Mouse (Mus musculus) embryonic facial prominence, embryonic 11.5 days (tissue): ENCODE results near the gene Miox. TPM values are rescaled to one million over a fixed set of nuclear protein-coding genes. Genes with fewer than 3 reads are reported as not detected.
A peak's percentile ranks its signal among the peaks of the same experiment; 100 is the strongest.

Source experiments
- ATAC-seq: fragments of 200-750 bp; cut with Nextera tagmentation; replicated peaks from 2 replicates; pipeline ENCODE4 v1.8.0; 2017; ENCODE audit warnings: low read depth; ENCODE audit not compliant: insufficient number of reproducible peaks, low FRiP score, low TSS enrichment
- DNase-seq: peaks from one replicate; pipeline ENCODE4 v3.0.0-alpha.2; 2015; ENCODE audit warnings: low spot score
- H3K27ac ChIP-seq: fragments of 300-500 bp; sonication (generic); replicated peaks from 2 replicates; pipeline ENCODE4 v1.5.1; 2014; ENCODE audit warnings: mild to moderate bottlenecking, low read depth, low read length, control low read depth
- H3K27me3 ChIP-seq: fragments of 300-500 bp; sonication (generic); 2 replicates; pipeline ENCODE4 v1.6.1; 2014; ENCODE audit warnings: mild to moderate bottlenecking, low read length, moderate library complexity, mixed read lengths; ENCODE audit not compliant: control insufficient read depth, insufficient read depth
- H3K36me3 ChIP-seq: fragments of 300-500 bp; sonication (generic); replicated peaks from 2 replicates; pipeline ENCODE4 v1.6.1; 2014; ENCODE audit warnings: low read depth, mild to moderate bottlenecking, low read length, moderate library complexity, mixed read lengths; ENCODE audit not compliant: control insufficient read depth, insufficient read depth
- H3K4me1 ChIP-seq: fragments of 300-500 bp; sonication (generic); 2 replicates; pipeline ENCODE4 v1.6.1; 2014; ENCODE audit warnings: low read length, mixed read lengths; ENCODE audit not compliant: control insufficient read depth, insufficient read depth
- H3K4me2 ChIP-seq: fragments of 300-500 bp; sonication (generic); 2 replicates; pipeline ENCODE4 v1.6.1; 2014; ENCODE audit warnings: low read depth, mild to moderate bottlenecking, control low read depth, low read length, moderate library complexity
- H3K4me3 ChIP-seq: fragments of 300-500 bp; sonication (generic); 2 replicates; pipeline ENCODE4 v1.5.1; 2014; ENCODE audit warnings: low read depth, low read length, control low read depth
- H3K9ac ChIP-seq: fragments of 300-500 bp; sonication (generic); replicated peaks from 2 replicates; pipeline ENCODE4 v1.6.1; 2014; ENCODE audit warnings: mild to moderate bottlenecking, control low read depth, low read length
- H3K9me3 ChIP-seq: fragments of 300-500 bp; sonication (generic); replicated peaks from 2 replicates; pipeline ENCODE4 v1.6.1; 2016; ENCODE audit warnings: mild to moderate bottlenecking, low read length, inconsistent platforms, mixed read lengths; ENCODE audit not compliant: control insufficient read depth
- WGBS: fragments of 180-500 bp; shearing (Covaris S2); extraction: QIAGEN DNeasy Blood & Tissue Kit; methylation state at CpG from one replicate; pipeline ENCODE4 v1.1.7; 2014; 5-methylcytosine and 5-hydroxymethylcytosine counted together
- polyA plus RNA-seq: library from polyadenylated mRNA; unstranded; fragments of >200 nt; fragmentation: Nextera tagmentation; extraction: Ambion mirVana; gene quantifications from 2 replicates; pipeline ENCODE4 v1.2.1, GENCODE M21; 2014

Miox gene
- not detected in 2 replicates for polyA plus RNA-seq

GRCm38 (mm10) chr15:89334271-89334670 is at the start of gene Miox:
Gene Miox, plus strand, starts transcription at chr15:89334398.
- no peak for ATAC-seq
- no peak for DNase-seq
- no peak within 1 kb of the TSS for H3K4me2 ChIP-seq
- no peaks in the 10 kb centered on the region for H3K27me3 ChIP-seq
- no peaks in the 10 kb centered on the region for H3K4me1 ChIP-seq
- no peak within 1 kb of the TSS for H3K27ac ChIP-seq
- H3K36me3 ChIP-seq, result no peaks in the 10 kb centered on the region
- H3K4me3 ChIP-seq, result no peak within 1 kb of the TSS
- H3K9ac ChIP-seq, result no peak within 1 kb of the TSS
- no peaks in the 10 kb centered on the region for H3K9me3 ChIP-seq
- 91% methylated on average over 7 of the region's 7 CpGs for WGBS

- Histone ChIP-seq H3K4me3 (no peak overlapping the region), H3K4me1 (no peaks in the 10 kb centered on the region), H3K9me3 (no peaks in the 10 kb centered on the region), H3K4me2 (no peak overlapping the region), H3K36me3 (peaks cover 8% of the 10 kb centered on the region), H3K27ac (no peak overlapping the region), H3K9ac (no peak overlapping the region), H3K27me3 (no peaks in the 10 kb centered on the region)
- no peak for ATAC-seq
- no peak for DNase-seq
Measured at GRCm38 (mm10) chr15:89285004-89285403, 49.2 kb upstream of the Miox start.

- no peaks in the 10 kb centered on the region for H3K9me3 ChIP-seq
- no peaks in the 10 kb centered on the region for H3K4me1 ChIP-seq
- ATAC-seq, result no peak
- no peak overlapping the region for H3K27ac ChIP-seq
- H3K4me2 ChIP-seq, result no peak overlapping the region
- peaks cover 4% of the 10 kb centered on the region for H3K36me3 ChIP-seq
- DNase-seq, result no peak
- H3K27me3 ChIP-seq, result no peaks in the 10 kb centered on the region
- WGBS, result 90% methylated on average over 5 of the region's 5 CpGs
- no peak overlapping the region for H3K4me3 ChIP-seq
- H3K9ac ChIP-seq, result no peak overlapping the region
Measured at GRCm38 (mm10) chr15:89285478-89285877, 48.7 kb upstream of the Miox start.

GRCm38 (mm10) chr15:89286114-89286513 is 48.1 kb upstream of the Miox start:
- DNase-seq (no peak), ATAC-seq (no peak)
- Histone ChIP-seq H3K4me2 (no peak overlapping the region), H3K4me1 (no peaks in the 10 kb centered on the region), H3K36me3 (peaks cover 4% of the 10 kb centered on the region), H3K9ac (no peak overlapping the region), H3K27ac (no peak overlapping the region), H3K27me3 (no peaks in the 10 kb centered on the region), H3K9me3 (no peaks in the 10 kb centered on the region), H3K4me3 (no peak overlapping the region)
- 80% methylated on average over 7 of the region's 7 CpGs for WGBS

- H3K9me3 ChIP-seq, result no peaks in the 10 kb centered on the region
- H3K36me3 ChIP-seq, result peaks cover 4% of the 10 kb centered on the region
- H3K9ac ChIP-seq, result no peak overlapping the region
- no peak for DNase-seq
- 89% methylated on average over 5 of the region's 5 CpGs for WGBS
- no peak overlapping the region for H3K4me3 ChIP-seq
- no peaks in the 10 kb centered on the region for H3K27me3 ChIP-seq
- no peak overlapping the region for H3K27ac ChIP-seq
- no peaks in the 10 kb centered on the region for H3K4me1 ChIP-seq
- ATAC-seq, result no peak
- no peak overlapping the region for H3K4me2 ChIP-seq
Measured at GRCm38 (mm10) chr15:89286582-89286981, 47.6 kb upstream of the Miox start.

GRCm38 (mm10) chr15:89288227-89288767 is 45.9 kb upstream of the Miox start:
- 90% methylated on average over 23 of the region's 23 CpGs for WGBS
- Histone ChIP-seq H3K4me2 (no peak overlapping the region), H3K4me1 (no peaks in the 10 kb centered on the region), H3K27me3 (no peaks in the 10 kb centered on the region), H3K9me3 (no peaks in the 10 kb centered on the region), H3K27ac (no peak overlapping the region), H3K4me3 (no peak overlapping the region), H3K9ac (no peak overlapping the region), H3K36me3 (peaks cover 9% of the 10 kb centered on the region)
- peak; percentile 33; the same call in 1 of the 2 replicates for ATAC-seq
- no peak for DNase-seq

- Histone ChIP-seq H3K9me3 (no peaks in the 10 kb centered on the region), H3K4me1 (no peaks in the 10 kb centered on the region), H3K4me3 (no peak overlapping the region), H3K36me3 (peaks cover 9% of the 10 kb centered on the region), H3K27me3 (no peaks in the 10 kb centered on the region), H3K27ac (no peak overlapping the region), H3K9ac (no peak overlapping the region), H3K4me2 (no peak overlapping the region)
- 92% methylated on average over 11 of the region's 11 CpGs for WGBS
- no peak for ATAC-seq
- no peak for DNase-seq
Measured at GRCm38 (mm10) chr15:89289455-89289854, 44.7 kb upstream of the Miox start.

- DNase-seq, result no peak
- Histone ChIP-seq H3K4me1 (no peaks in the 10 kb centered on the region), H3K9ac (no peak overlapping the region), H3K4me3 (no peak overlapping the region), H3K36me3 (peaks cover 5% of the 10 kb centered on the region), H3K27me3 (no peaks in the 10 kb centered on the region), H3K9me3 (no peaks in the 10 kb centered on the region), H3K4me2 (no peak overlapping the region), H3K27ac (no peak overlapping the region)
- WGBS, result 91% methylated on average over 3 of the region's 3 CpGs
- ATAC-seq, result no peak
Measured at GRCm38 (mm10) chr15:89291521-89291920, 42.7 kb upstream of the Miox start.
